Mouse (Mus musculus) thymus, postnatal 4 days (tissue): ENCODE measurements around the gene Crhbp.

Experiments
- DNase-seq: peaks from one replicate; pipeline ENCODE4 v3.0.0; 2021

The Crhbp gene

DNA sequence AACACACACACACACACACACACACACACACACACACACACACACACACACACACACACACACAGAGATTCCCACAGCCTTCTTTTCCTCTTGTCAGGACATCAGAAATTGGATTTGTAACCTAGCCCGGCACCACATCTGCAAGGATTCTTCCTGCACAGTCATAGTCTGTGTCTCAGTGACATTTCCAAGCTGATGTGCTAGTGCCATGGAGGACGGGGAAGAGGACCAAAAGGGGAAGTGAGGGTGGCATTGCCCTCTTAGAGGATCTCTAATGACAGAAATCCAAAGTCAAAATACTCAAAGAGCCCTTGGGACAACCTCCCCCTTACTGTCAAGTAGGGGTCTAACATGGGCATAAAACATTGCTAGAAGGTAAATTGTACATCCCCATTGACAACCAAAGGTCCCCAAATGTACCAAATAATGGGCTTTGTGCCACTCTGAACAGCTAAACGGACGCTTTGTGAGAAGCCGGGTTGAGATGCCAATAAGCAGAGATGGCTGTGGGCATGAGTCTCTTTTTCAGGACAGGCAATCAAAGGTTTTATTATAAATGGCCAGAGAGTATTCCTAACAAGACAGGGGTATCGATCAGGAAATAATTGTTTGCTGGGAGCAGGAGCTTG lies 26.0 kb downstream of the Crhbp start:
- no peak for DNase-seq

DNA sequence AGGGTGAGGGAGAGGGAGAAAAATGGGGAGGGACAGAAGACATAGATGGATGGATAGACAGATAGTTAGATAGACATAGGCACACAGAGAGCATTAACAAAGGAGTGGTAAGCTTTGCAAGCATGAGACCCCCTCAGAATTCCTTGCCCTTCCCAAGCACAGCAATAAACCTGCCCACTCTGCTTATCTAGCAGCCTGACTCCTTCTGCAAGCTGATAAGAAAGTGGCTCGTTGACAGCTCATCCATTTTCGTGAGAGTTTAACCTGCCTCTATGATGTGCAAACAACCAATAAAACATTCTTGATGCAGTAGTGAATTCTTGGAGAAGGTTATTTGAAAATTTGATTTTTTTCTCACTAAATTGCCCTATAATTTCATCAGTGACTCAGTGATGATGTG lies 32.5 kb downstream of the Crhbp start:
- no peak for DNase-seq

DNA sequence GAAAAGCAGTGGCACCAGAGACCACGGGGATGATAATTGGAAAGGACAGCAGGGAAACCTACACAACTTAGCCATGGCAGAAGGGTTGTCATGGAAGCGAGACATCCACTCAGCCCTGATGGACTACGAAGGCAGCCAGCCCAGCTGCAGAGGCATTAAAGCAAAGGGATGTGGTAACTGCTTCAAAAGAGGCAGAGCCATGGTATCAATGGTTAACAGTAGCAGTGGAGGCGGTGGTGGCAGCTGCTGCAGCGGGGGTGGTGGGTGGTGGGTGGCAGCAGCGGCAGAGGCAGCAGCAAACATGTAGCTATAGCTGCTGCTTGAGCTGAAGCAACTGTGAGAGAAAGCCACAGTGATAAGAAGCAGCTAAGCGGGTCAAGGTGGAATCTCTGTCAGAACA lies 51.5 kb downstream of the Crhbp start:
- peak; percentile 32 for DNase-seq

DNA sequence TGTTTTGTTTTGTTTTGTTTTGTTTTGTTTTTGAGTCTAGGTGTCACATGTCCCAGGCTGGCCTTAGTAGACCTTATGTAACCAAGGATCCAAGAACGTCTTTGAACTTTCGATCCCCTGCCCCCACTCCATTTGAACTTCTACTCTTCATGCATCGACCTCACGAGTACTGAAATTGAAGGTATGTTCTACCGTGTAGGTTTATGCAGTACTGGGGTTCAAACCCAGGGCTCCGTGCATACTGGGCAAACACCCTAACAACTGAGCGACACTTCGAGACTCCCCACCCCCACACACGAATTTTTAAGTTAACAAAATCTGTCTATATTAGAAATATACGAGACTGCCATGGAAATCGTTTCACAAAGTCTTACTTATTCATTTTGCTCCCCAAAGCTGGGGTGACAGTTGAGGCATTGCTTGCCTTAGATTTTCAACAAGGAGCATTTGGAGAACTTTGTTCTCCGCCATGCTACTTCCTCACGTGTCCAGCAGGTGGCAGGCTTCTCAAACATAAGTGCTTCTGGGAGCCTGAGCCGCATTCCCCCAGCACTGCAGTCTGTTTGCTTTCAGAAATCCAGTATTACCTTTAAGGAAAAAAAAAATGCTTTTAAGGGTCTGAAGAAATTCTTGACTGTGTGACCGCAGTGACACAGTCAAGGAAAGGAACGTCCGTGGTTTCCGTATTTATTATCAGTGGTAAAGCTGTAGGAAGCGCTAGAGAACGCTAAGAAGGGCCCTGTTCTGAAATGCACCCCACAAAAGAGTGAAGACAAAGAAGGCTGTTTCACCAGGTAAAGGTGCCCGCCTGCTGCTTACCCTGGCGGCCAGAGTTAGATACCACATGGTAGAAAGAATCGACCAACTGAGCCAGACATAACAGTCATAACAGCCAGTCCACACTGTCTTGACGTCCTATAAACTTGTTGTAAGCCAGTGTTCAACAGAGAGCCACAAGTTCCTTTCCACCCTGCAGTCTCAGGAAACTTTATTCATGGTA lies 54.6 kb downstream of the Crhbp start:
- DNase-seq, result peak; percentile 87

DNA sequence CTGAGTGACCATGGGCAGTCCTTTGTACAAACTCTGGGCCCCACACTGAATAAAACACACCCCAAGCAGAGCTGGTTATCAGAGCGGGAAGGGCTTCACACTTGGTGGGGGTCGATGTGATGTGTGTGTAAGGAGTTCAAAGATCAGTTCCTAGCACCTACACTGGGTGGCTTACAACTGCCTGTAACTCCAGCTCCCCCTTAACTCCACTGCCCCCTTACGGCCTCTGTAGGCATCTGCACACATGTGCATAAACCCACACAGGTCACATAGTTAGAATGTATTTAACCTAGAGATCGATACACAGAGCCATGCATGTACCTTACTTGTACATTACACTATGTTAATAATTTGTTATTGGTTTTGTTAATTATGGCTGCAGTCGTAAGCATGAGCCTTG lies 56.5 kb downstream of the Crhbp start:
- no peak for DNase-seq

DNA sequence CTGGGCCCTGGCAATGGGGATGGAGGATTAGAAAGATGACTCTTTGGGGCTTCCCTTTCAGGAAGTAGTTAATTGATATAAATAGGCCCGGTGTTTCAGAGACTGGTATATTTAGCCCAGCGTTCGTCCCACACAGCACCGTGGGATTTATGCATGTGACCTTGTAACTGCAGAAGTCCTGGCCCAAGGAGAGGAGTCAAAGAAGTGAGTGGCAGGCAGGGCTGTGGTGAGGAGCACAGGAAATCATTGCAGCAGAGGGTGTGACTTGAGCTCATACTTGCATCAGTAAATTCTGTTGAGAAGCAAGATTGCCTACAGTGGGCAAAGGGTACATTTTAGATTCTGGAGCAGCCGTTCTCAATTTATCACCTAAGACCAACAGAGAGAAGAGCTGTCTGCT lies 62.3 kb downstream of the Crhbp start:
- DNase-seq, result no peak
